Mouse (Mus musculus) testis, adult 2 months (tissue): Measurements from ENCODE around the gene Nphp1. TPM values are rescaled to one million over a fixed set of nuclear protein-coding genes. Genes with fewer than 3 reads are reported as not detected.

Source experiments
- H3K27ac ChIP-seq: fragments of 200-500 bp; 2 replicates; pipeline ENCODE4 v1.5.1; 2012; ENCODE audit warnings: low read depth, low read length; ENCODE audit not compliant: control insufficient read depth, insufficient read depth
- H3K27me3 ChIP-seq: fragments of 200-500 bp; 2 replicates; pipeline ENCODE4 v1.6.1; 2012; ENCODE audit warnings: mild to moderate bottlenecking, low read length, moderate library complexity; ENCODE audit not compliant: control insufficient read depth, insufficient read depth
- H3K36me3 ChIP-seq: fragments of 200-500 bp; 2 replicates; pipeline ENCODE4 v1.6.1; 2012; ENCODE audit warnings: mild to moderate bottlenecking, low read length; ENCODE audit not compliant: control insufficient read depth, insufficient read depth
- H3K4me1 ChIP-seq: fragments of 200-500 bp; 2 replicates; pipeline ENCODE4 v1.6.1; 2012; ENCODE audit warnings: low read length; ENCODE audit not compliant: control insufficient read depth, insufficient read depth
- H3K4me3 ChIP-seq: fragments of 200-500 bp; 2 replicates; pipeline ENCODE4 v1.5.1; 2012; ENCODE audit warnings: low read depth, mild to moderate bottlenecking, low read length, moderate library complexity, mixed read lengths; ENCODE audit not compliant: control insufficient read depth
- CTCF ChIP-seq: fragments of 200-500 bp; IDR thresholded peaks from 2 replicates; pipeline ENCODE4 v1.5.1; 2012; ENCODE audit warnings: low read depth, mild to moderate bottlenecking, inconsistent platforms, low read length, moderate library complexity; ENCODE audit not compliant: control insufficient read depth, insufficient read depth, insufficient replicate concordance
- POLR2A ChIP-seq: fragments of 200-500 bp; IDR thresholded peaks from 2 replicates; pipeline ENCODE4 v1.6.1; 2012; ENCODE audit warnings: low read depth, mild to moderate bottlenecking, inconsistent platforms, low read length, moderate library complexity; ENCODE audit not compliant: control insufficient read depth
- polyA plus RNA-seq: library from polyadenylated mRNA; depleted of rRNA; stranded (reverse); fragments of >200 nt; gene quantifications from 2 replicates; pipeline ENCODE4 v1.2.3, GENCODE M21; 2012

The Nphp1 gene
- polyA plus RNA-seq, 1 experiment = 575 TPM

DNA sequence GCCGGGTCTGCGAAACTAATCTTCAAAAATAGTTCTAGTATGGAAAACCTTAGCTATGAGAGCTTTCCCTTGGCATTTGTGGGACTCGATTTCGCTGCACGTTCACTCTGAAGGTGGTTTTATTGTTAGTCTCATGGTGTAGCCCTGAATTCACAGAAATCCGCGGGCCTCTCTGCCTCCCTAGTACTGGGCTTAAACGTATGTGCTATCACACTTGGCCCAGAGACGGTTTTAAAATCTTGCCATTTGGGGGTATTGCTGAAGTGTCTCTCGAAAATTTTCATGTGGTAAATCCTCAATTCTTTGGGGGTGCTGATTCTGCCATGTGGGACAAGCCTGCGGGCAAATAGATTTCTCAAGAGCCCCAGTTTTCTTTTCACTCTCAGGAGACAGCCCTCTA is 441 bp upstream of the Nphp1 start:
- TF ChIP-seq POLR2A (no peak), CTCF (no peak)
- peaks cover 4% of the 10 kb centered on the region for H3K4me1 ChIP-seq
- no peaks in the 10 kb centered on the region for H3K27me3 ChIP-seq
- peaks cover 1% of the 10 kb centered on the region for H3K36me3 ChIP-seq
- H3K4me3 ChIP-seq = peak overlapping the region; percentile 96
- H3K27ac ChIP-seq = peak overlapping the region; percentile 99

DNA sequence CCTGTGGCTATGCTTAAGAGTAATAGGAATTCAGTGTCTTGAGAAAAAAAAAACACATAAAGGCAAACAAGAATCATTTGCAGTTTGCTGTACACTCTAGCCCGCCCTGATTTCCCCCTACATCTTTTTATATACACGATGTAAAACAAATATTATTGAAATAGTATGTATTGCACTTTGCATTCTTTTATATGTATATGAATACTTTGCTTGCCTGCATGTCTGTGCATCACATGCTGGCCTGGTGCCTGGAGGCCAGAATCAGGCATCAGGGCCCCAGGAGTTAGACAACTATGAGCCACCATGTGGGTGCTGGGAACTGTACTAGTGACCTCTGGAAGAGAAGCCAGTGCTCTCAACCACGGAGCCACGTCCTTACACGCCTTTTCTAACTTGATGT is 1.5 kb downstream of the Nphp1 start:
- peaks cover 4% of the 10 kb centered on the region for H3K4me1 ChIP-seq
- no peak overlapping the region for H3K27ac ChIP-seq
- H3K4me3 ChIP-seq = peak overlapping the region; percentile 53
- H3K27me3 ChIP-seq = no peaks in the 10 kb centered on the region
- TF ChIP-seq POLR2A = no peak
- TF ChIP-seq CTCF = no peak
- peaks cover 1% of the 10 kb centered on the region for H3K36me3 ChIP-seq

- no peak for TF ChIP-seq POLR2A
- no peak for TF ChIP-seq CTCF
- Histone ChIP-seq H3K4me3 (no peak overlapping the region), H3K4me1 (no peaks in the 10 kb centered on the region), H3K27ac (no peak overlapping the region), H3K36me3 (peaks cover 4% of the 10 kb centered on the region), H3K27me3 (no peaks in the 10 kb centered on the region)
Measured at GRCm38 (mm10) chr2:127778451-127778850, 10.2 kb downstream of the Nphp1 start.

- H3K4me1 ChIP-seq = no peaks in the 10 kb centered on the region
- no peaks in the 10 kb centered on the region for H3K27me3 ChIP-seq
- no peak overlapping the region for H3K27ac ChIP-seq
- TF ChIP-seq CTCF (no peak), POLR2A (no peak)
- peaks cover 7% of the 10 kb centered on the region for H3K36me3 ChIP-seq
- no peak overlapping the region for H3K4me3 ChIP-seq
Measured at GRCm38 (mm10) chr2:127775013-127775412, 13.7 kb downstream of the Nphp1 start.

DNA sequence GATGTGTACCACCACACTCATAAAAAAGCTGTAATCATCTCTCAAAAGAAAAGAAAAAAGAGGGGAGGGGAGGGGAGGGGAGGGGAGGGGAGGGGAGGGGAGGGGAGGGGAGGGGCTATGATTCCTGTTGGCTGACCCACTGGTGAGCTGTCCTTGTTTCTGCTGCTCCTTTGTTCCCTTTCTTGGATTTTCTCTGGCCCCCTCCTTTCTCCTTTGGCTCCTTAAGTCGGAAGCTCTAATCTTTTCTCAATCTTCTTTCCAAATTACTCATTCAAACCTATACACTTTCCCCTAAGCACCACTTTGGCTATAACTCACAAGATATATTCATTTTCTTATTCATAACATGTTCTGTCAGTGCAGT is 14.1 kb downstream of the Nphp1 start:
- Histone ChIP-seq H3K27ac (no peak overlapping the region), H3K4me3 (no peak overlapping the region)

DNA sequence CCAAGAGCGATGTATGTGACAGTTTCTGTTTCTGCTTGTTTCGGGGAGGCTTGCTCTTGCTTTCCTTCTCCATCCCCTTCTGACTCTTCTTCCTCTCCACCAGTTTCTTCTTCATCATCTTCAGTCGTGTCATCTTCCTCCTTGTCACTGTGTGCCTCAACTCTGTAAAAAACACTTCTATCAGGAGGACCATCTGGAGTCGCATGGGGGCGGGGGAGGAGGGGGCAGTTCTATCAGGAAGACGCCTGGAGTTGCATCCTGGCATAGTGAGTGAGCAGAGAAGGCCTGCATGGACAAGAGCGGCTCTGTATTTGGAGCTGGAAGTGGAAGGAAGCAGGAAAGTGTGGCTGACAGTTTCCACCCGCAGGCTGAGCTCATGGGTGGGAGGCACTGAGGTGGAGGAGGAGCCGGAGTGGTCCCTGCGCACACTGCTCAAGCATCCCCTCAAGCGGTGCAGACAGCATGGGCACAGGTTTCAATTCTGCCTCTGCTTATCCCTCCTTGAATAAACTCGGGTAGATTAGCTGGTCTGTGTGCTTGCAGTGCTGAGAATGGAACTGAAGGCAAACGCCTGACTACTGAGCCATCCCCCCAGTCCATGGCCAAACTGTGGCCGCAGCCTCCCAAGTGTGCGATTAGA is 14.6 kb downstream of the Nphp1 start:
- TF ChIP-seq CTCF (no peak), POLR2A (no peak)
- no peaks in the 10 kb centered on the region for H3K27me3 ChIP-seq
- no peak overlapping the region for H3K4me3 ChIP-seq
- H3K27ac ChIP-seq = no peak overlapping the region
- no peaks in the 10 kb centered on the region for H3K4me1 ChIP-seq
- peaks cover 7% of the 10 kb centered on the region for H3K36me3 ChIP-seq

More for the DNA sequence above, 14.1 kb downstream of the Nphp1 start:
- Histone ChIP-seq H3K36me3 (peaks cover 7% of the 10 kb centered on the region), H3K4me1 (no peaks in the 10 kb centered on the region), H3K27me3 (no peaks in the 10 kb centered on the region)
- no peak for TF ChIP-seq CTCF
- TF ChIP-seq POLR2A = no peak

DNA sequence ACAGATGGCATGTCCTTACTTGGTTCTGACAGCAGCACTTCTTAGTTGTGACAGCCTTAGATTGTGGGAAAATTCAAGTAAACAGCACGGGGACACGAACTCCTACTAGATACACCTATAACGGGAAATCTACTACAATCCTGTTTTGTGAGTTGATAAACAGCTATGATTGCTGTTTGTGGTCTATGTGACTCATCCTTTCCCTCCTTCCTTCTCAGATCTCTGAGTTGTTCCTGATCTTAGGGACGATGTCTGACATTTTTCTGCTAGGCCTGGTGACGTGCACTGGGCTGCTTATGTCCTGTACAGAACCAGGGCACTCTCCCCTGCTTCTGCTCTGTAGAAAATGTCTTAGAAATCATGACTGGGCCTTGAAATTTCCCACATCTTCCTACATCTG is 27.1 kb downstream of the Nphp1 start:
- Histone ChIP-seq H3K4me1 (no peaks in the 10 kb centered on the region), H3K27ac (no peak overlapping the region), H3K36me3 (no peaks in the 10 kb centered on the region), H3K27me3 (no peaks in the 10 kb centered on the region), H3K4me3 (no peak overlapping the region)
- TF ChIP-seq POLR2A = no peak
- TF ChIP-seq CTCF = no peak

- TF ChIP-seq POLR2A = no peak
- Histone ChIP-seq H3K36me3 (no peaks in the 10 kb centered on the region; the same call in 1 of the 2 replicates), H3K4me3 (no peak overlapping the region), H3K27ac (no peak overlapping the region), H3K27me3 (no peaks in the 10 kb centered on the region), H3K4me1 (no peaks in the 10 kb centered on the region)
Measured at GRCm38 (mm10) chr2:127760429-127761000, 28.2 kb downstream of the Nphp1 start.
